Mouse (Mus musculus): ENCODE results near the gene Dmrt1. TPM values are rescaled to one million over a fixed set of nuclear protein-coding genes. Genes with fewer than 3 reads are reported as not detected.

Gene Dmrt1
- polyA plus RNA-seq, 1 experiment from 2014 or later = not detected

DNA sequence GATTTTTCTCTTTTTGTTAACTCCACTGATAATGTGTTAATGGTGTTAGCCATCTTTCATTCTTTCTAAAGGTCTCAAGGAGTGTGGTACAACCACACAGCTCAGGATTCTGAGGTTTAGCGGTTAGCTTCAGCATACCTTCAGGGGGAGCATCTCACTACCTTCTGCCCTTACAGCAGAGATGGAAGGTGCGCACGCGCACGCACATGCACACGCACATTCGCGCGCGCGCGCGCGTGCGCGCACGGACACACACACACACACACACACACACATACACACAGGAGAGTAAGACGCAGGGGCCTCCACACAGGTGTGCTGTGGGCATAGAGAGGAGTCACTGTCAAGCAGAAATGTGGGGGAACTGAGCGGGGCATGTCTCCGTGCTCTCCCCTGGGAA lies 20.3 kb downstream of the Dmrt1 start:
- H3K27ac ChIP-seq = no peak overlapping the region
- 88% methylated on average over 18 of the region's 20 CpGs for WGBS (ENCODE audit: missing documents)
- H3K4me3 ChIP-seq (ENCODE audit: inconsistent target) = no peak overlapping the region
- H3K79me2 ChIP-seq (ENCODE audit: inconsistent target) = no peaks in the 10 kb centered on the region
- H3K36me3 ChIP-seq (ENCODE audit: inconsistent target) = no peaks in the 10 kb centered on the region

DNA sequence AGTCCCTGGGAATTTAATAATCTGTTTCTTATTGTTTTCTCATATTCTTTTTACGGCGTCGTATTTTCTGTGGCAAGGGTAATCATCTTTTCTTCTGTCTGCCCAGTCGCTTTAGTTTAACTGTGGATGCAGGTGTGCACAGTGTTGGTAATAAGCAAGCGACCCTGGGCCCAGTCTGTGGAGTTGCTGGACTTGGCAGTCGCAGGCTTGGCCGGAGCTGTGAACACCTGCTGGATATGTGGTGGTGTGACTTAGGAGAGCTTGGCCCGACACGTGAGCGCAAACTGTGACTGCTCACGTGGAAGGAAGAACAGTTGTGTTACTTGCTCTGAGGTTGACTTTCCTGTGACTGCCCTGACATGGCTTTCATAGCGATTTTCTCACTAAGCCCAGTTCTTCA lies 24.3 kb downstream of the Dmrt1 start:
- 83% methylated on average over 11 of the region's 12 CpGs for WGBS (ENCODE audit: missing documents)
- H3K4me3 ChIP-seq (ENCODE audit: inconsistent target) = no peak overlapping the region
- no peaks in the 10 kb centered on the region for H3K36me3 ChIP-seq (ENCODE audit: inconsistent target)
- no peaks in the 10 kb centered on the region for H3K79me2 ChIP-seq (ENCODE audit: inconsistent target)
- no peak overlapping the region for H3K27ac ChIP-seq

DNA sequence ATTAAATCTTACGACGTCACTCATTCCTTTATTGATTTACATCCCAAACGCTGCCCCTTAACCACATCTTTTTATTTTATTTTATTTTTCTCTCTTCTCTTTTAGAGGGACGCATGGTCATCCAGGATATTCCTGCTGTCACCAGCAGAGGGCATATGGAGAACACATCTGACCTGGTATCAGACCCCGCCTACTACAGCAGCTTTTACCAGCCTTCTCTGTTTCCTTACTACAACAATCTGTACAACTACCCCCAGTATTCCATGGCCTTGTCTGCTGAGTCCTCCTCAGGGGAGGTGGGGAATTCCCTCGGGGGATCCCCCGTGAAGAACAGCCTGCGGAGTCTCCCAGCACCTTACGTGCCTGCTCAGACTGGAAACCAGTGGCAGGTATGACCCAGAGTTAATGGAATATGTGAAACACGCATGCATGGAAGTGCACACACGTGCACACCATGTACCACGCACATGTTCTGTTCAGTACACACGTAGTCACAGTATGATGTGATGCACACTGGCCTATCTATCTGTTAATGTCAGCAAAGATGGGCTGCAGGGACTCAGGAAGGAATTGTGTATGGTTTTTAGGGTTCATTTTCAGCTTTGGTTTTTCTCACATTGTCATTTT lies 40.4 kb downstream of the Dmrt1 start:
- H3K36me3 ChIP-seq (ENCODE audit: inconsistent target) = no peaks in the 10 kb centered on the region
- no peak overlapping the region for H3K27ac ChIP-seq
- H3K79me2 ChIP-seq (ENCODE audit: inconsistent target) = no peaks in the 10 kb centered on the region
- H3K4me3 ChIP-seq (ENCODE audit: inconsistent target) = no peak overlapping the region
- WGBS (ENCODE audit: missing documents) = 40% methylated on average over 13 of the region's 13 CpGs

DNA sequence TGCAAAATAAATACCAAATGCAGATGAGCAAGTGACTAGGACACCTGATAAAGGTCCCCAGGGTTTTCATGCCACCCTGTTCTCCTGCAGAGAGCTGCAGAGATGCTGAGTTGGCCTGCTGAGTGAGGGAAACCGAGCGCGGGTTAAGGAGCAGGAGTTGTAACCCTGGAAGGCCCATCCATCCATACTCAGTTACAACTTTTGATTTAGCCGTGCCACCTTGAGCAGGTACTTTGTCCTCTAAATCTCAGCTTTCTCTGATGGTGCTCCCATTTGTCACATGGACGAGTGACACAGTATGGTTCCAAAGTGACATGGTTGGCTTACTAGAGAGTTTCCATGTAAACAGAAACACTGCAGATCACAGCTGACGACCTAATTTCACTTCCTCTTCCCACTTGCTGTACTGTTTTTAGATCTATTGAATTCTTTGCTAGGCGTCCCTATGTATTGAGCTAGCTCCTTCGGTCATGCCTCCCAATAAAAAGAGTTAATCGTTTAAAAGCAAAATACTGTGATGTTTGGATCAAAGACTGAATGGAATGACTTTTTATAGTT lies 41.7 kb downstream of the Dmrt1 start:
- Histone ChIP-seq H3K4me3 (ENCODE audit: inconsistent target) (no peak overlapping the region), H3K36me3 (ENCODE audit: inconsistent target) (no peaks in the 10 kb centered on the region), H3K79me2 (ENCODE audit: inconsistent target) (no peaks in the 10 kb centered on the region), H3K27ac (no peak overlapping the region)
- 54% methylated on average over 9 of the region's 9 CpGs for WGBS (ENCODE audit: missing documents)

DNA sequence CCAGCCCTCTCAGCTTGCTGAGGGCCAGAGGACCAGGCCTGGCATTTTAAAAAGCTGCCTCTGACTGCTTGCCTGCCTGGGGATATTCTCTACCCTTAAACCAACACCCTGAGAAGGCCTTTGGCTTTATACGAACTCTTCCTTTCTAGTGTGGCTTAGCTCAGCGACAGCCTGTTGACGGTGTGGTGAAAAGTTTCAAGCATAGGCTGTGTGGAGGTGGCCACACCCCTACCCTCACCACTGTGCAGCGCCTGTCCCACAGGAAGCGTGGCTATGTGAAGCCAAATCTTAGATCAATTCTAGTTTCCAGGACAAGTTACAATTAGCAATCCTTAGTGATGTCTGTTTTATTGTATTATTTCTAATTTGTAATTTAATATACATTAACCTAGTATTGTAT lies 44.9 kb downstream of the Dmrt1 start:
- Histone ChIP-seq H3K4me3 (ENCODE audit: inconsistent target) (no peak overlapping the region), H3K27ac (no peak overlapping the region), H3K36me3 (ENCODE audit: inconsistent target) (no peaks in the 10 kb centered on the region), H3K79me2 (ENCODE audit: inconsistent target) (no peaks in the 10 kb centered on the region)
- WGBS (ENCODE audit: missing documents) = 40% methylated on average over 5 of the region's 5 CpGs

DNA sequence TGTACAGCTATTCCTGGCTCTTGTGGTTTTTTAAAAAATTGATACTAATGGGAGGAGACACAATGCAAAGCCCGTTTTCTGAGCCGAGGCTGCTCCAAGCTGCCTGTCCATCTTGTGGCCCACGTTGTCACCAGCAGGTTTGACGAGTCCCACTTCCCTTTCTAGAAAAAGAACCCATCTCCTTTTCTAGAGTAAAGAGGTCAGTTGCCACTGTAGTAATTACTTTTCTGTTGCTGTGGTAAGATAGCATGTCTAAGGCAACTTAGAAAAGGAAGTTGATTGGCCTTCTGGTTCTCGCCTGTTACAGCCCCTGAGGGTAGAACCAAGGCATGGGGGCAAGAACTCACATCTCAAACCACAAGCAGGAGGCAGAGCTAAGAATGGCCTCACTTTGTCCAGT lies 45.6 kb downstream of the Dmrt1 start:
- Histone ChIP-seq H3K79me2 (ENCODE audit: inconsistent target) (no peaks in the 10 kb centered on the region), H3K4me3 (ENCODE audit: inconsistent target) (no peak overlapping the region), H3K36me3 (ENCODE audit: inconsistent target) (no peaks in the 10 kb centered on the region), H3K27ac (no peak overlapping the region)
- 5% methylated on average over 5 of the region's 5 CpGs for WGBS (ENCODE audit: missing documents)

DNA sequence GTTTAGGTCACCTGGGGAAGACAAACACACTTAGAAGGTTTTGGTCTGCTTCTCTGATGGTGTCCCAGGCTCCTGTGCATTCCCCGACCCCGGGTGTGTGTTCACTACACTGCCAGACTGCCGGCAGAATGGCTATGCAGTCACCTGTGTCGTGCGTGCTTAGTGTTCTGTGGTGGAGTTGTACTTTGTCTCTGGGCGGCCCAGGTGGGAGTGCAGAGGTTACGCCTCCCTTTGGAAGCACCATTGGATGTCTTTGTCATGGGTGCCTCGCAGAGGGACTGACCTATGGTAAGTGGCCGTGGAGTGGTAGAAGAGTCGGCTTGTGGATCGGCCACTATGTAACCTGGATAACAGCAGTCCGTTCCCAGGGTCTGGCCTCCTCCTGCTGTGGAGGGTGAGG lies 59.0 kb downstream of the Dmrt1 start:
- no peaks in the 10 kb centered on the region for H3K36me3 ChIP-seq (ENCODE audit: inconsistent target)
- H3K79me2 ChIP-seq (ENCODE audit: inconsistent target) = no peaks in the 10 kb centered on the region
- 73% methylated on average over 12 of the region's 12 CpGs for WGBS (ENCODE audit: missing documents)
- no peak overlapping the region for H3K4me3 ChIP-seq (ENCODE audit: inconsistent target)
- no peak overlapping the region for H3K27ac ChIP-seq

DNA sequence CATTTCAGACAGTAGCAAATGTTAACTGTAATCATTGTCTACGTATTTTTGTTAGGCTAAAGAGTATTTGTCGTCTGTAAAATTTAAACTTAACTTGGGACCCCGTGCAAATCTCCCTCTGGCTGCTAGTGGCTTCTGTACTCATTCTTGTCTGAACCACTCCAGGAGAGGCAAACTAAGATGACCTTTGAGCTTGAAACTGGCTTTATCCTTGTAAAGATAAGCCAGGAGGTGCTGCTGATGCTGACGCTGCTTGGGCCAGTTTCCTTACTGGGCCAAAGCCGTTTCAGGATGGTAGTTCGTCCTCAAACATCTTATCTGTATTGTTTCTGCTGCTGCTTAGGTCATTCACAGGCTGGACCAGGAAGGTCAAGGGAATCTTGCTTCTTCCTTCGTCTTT lies 64.4 kb downstream of the Dmrt1 start:
- Histone ChIP-seq H3K36me3 (ENCODE audit: inconsistent target) (no peaks in the 10 kb centered on the region), H3K79me2 (ENCODE audit: inconsistent target) (no peaks in the 10 kb centered on the region), H3K27ac (no peak overlapping the region), H3K4me3 (ENCODE audit: inconsistent target) (no peak overlapping the region)
- WGBS (ENCODE audit: missing documents) = 89% methylated on average over 7 of the region's 7 CpGs

DNA sequence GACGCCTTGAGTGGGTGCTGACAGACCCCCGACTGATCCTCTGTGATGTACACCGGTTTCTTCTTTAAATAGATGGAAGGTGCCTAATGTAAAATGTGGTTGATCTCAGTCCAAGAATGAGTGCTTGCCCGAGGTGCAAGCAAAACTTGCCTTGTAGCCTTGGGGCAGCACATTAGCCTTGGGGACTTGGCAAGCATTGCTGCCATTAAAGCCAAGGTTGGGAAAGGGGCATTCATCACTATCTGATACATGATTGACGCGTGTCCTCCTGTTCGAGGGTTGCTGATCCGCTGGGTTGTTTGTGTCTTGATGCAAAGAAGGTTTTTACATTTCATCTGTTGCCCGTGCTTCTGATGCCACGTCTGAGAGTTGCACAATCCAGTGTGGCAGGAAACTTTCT lies 69.0 kb downstream of the Dmrt1 start:
- Histone ChIP-seq H3K36me3 (ENCODE audit: inconsistent target) (no peaks in the 10 kb centered on the region), H3K79me2 (ENCODE audit: inconsistent target) (no peaks in the 10 kb centered on the region), H3K27ac (no peak overlapping the region), H3K4me3 (ENCODE audit: inconsistent target) (no peak overlapping the region)
- 51% methylated on average over 10 of the region's 10 CpGs for WGBS (ENCODE audit: missing documents)

DNA sequence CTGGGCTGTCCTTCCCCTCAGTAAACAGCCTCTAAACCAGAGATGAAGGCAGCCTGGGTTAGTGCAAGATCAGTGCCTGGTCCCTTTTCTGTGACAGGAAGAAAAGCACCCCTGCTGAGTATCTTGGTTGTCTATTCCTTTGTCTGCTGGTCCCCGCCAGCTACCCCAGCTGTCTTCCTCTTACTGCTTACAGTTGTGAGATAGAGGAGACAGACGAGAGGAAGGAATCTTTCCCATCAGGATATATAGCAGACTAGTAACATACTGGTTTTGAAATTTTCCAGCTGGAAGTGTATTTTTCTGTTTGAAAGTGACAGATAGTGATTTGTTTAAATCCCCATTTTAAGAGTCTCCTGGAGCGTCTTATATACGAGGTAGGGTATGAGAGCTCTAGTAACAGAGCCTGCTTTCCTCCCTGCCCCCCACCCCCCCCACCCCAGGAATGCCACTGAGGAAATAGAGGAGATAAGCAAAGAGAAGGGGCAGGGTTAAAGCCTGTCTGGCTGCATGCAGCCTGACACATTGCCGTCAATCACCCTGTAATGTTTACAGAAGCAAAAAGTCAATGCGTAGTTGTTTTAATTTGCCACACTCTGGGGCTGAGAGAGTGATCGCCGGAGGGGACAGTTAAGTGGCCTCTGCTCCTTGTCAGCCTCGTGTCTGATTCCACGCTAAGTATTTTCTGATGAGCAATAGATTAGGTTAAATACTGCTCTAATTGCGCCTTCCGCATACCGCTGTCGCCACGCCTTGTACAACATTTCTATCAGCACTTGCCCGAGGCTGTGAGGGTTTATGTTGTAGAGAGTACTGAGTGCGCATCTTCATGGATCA lies 69.8 kb downstream of the Dmrt1 start:
- Histone ChIP-seq H3K79me2 (ENCODE audit: inconsistent target) (no peaks in the 10 kb centered on the region), H3K4me3 (ENCODE audit: inconsistent target) (no peak overlapping the region), H3K27ac (no peak overlapping the region), H3K36me3 (ENCODE audit: inconsistent target) (no peaks in the 10 kb centered on the region)
- WGBS (ENCODE audit: missing documents) = 24% methylated on average over 17 of the region's 17 CpGs

DNA sequence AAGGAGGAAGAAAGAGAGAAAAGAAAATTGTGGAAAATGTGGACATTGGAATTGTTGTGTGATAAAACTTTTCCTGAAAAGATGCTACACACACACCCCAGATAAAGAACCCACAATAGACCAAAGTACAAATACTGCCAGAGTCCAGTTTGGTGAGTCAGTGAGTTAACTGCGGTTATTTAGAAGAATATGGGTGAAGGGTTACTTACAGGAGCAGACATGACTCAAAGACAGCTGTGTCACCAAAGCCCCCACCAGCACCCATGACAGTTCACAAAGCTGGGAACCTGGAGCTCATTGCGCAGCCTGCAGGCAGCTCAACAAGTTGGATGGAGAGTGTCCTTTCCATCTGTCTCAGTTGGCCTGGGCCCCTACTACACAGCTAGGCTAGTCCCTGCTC lies 72.9 kb downstream of the Dmrt1 start:
- 95% methylated on average over 2 of the region's 2 CpGs for WGBS (ENCODE audit: missing documents)
- Histone ChIP-seq H3K79me2 (ENCODE audit: inconsistent target) (no peaks in the 10 kb centered on the region), H3K27ac (no peak overlapping the region), H3K4me3 (ENCODE audit: inconsistent target) (no peak overlapping the region), H3K36me3 (ENCODE audit: inconsistent target) (no peaks in the 10 kb centered on the region)

DNA sequence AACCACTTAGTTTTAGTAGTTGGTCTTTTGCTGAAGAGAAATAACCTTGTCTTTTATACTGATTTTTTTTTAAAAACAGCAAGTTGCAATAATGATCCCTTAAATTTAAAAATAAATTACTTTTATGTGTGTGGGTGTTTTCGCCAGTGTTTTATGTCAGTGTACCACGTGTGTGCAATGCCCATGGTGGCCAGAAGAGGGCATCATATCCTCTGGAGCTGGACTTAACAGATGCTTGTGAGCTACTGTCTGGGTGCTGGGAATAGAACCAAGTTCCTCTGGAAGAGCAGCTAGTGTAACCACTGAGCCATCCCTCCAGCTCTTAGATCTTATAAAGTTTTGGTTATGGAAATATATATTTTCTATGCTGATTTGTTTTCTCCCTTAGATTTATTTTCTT lies 74.0 kb downstream of the Dmrt1 start:
- WGBS (ENCODE audit: missing documents) = 82% methylated on average over 2 of the region's 2 CpGs
- no peak overlapping the region for H3K4me3 ChIP-seq (ENCODE audit: inconsistent target)
- no peaks in the 10 kb centered on the region for H3K36me3 ChIP-seq (ENCODE audit: inconsistent target)
- no peak overlapping the region for H3K27ac ChIP-seq
- no peaks in the 10 kb centered on the region for H3K79me2 ChIP-seq (ENCODE audit: inconsistent target)

DNA sequence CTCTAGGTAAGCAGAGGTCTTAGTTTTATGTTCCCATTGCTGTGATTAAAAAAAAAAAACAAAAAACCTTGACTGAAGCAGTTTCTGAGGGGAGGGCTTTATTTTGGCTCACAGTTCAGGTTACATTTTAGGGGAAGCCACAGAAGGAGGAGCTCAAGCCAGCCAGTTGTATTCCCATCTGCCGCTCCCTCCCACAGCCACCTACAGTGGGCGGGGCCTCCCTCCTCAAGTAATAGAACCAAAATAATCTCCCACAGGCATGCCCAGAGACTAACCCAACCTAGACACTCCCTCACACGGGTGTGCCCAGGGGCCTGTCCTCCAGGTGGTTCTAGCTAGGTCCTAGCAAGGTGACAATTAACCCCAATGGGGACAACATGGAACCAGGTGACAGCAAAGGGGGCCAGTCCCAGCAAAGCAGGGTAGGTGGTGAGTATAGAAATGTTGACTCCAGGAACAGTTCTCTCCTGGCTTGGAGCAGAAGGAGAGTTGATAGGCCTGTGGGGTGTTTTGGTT lies 92.4 kb downstream of the Dmrt1 start:
- no peak overlapping the region for H3K4me3 ChIP-seq (ENCODE audit: inconsistent target)
- H3K79me2 ChIP-seq (ENCODE audit: inconsistent target) = no peaks in the 10 kb centered on the region
- no peak overlapping the region for H3K27ac ChIP-seq
- no peaks in the 10 kb centered on the region for H3K36me3 ChIP-seq (ENCODE audit: inconsistent target)
- 54% methylated on average over 3 of the region's 3 CpGs for WGBS (ENCODE audit: missing documents)

DNA sequence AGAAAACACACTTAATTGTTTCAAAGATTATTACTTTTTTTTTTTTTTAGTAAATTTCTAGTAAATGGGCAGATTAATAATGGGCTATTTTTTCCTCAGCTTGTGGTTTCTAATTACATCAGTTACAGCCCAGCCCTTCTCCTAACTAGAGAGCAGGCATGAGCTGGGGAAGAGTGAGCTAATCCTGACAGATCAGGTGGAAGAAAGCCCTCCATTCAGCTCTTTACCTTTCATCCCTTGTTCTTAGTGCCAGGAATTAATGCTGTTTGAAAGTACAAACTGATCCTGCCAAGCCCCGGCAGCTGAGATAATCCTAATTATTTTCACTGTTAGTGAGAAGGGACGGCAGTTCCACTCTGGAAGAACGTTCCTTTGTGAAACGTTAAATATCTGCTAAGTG lies 93.2 kb downstream of the Dmrt1 start:
- Histone ChIP-seq H3K27ac (no peak overlapping the region), H3K36me3 (ENCODE audit: inconsistent target) (no peaks in the 10 kb centered on the region), H3K4me3 (ENCODE audit: inconsistent target) (no peak overlapping the region), H3K79me2 (ENCODE audit: inconsistent target) (no peaks in the 10 kb centered on the region)
- WGBS (ENCODE audit: missing documents) = 33% methylated on average over 4 of the region's 4 CpGs

DNA sequence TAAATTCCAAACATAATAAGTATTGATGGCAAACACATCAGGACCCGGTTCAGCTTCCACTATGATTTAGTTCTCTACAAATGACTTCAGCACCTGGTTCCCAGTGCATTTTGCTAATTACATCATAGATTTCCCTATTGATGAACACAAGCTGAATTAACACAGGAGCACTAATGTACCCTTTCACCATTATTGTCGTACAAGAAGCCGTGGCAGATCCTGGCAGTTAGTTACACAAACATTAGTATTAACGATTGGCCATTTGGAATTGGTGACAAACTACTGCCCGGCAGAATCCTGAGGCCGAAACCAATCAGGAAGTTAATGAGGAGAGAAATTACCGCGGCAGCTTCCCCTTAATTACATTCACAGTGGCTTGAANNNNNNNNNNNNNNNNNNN lies 96.5 kb downstream of the Dmrt1 start:
- WGBS (ENCODE audit: missing documents) = 6% methylated on average over 8 of the region's 8 CpGs
- H3K4me3 ChIP-seq (ENCODE audit: inconsistent target) = no peak overlapping the region
- no peak overlapping the region for H3K27ac ChIP-seq
- no peaks in the 10 kb centered on the region for H3K36me3 ChIP-seq (ENCODE audit: inconsistent target)
- no peaks in the 10 kb centered on the region for H3K79me2 ChIP-seq (ENCODE audit: inconsistent target)
